Comparison of ENCODE assay signal across 7 mouse cellular contexts in the genomic region with DNA sequence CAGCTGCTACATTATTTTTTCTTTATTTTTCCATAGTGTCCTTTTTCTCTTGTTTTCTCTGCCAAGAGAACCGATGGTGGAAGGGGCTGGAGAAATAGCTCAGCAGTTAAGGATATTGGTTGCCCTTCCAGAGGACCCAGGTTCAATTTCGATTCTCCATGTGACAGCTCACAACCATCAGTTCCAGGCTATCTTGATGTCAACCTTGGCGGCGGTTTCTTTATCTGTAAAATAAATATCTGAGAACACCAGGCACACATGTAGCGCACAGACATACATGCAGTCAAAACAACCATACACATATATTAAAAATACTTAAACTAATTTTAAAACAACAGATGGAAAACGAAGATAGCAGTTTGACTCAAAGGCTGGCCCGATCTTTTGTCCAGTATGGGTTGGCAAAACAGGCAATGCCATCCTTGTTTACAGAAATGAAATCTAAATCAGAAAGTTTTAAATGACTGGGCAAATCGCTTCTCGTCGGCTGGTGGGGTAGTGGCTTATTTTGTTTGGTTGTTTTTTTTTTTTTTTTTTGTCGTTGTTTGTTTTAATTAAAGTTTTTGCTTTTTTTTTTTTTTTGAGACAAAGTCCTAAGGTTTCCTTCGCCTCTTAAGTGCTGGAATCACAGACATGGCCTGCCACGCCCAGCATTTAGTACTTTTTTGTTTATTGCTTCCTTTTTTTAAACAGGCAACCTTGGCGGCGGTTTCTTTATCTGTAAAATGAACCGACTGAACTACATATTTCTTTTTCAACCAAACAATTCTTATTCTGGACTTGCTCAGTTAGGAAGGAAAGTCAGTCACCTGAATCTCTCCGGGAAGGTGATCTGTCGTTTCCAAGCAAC. TPM values are rescaled to one million over a fixed set of nuclear protein-coding genes. Genes with fewer than 3 reads are reported as not detected.
DNase-seq lines count a peak whose midpoint lies in the region; ATAC-seq and TF ChIP-seq lines count a peak whose summit lies in the region.

No protein-coding gene starts in this region.

- TF ChIP-seq CTCF in C2C12 (IDR thresholded peaks at IDR 0.05; ENCODE audit: control insufficient read depth, insufficient read depth, insufficient read length), result no peak

- peak overlapping the region; percentile 87 for H3K9ac ChIP-seq in forebrain, embryonic 15.5 days (replicated peaks)
- H3K9ac ChIP-seq in liver, embryonic 16.5 days (ENCODE audit: low read depth, low read length), result no peak overlapping the region; the same call in 1 of the 2 replicates

- peaks cover 19% of the 10 kb centered on the region for H3K79me2 ChIP-seq in C2C12 (ENCODE audit: control insufficient read depth, insufficient read depth)

- DNase-seq in CD4-positive, CD25-positive, alpha-beta regulatory T cell, adult 2 months (ENCODE audit: low read depth, low spot score), result peak; percentile 14
- DNase-seq in frontal cortex, adult 2 months (ENCODE audit: extremely low spot score in 1 of 2, low spot score in 1 of 2), result no peak
- no peak for DNase-seq in cerebellum, postnatal 10 days
- DNase-seq in spleen, adult 18-20 months, result no peak

- H3ac ChIP-seq in C2C12 (ENCODE audit: control insufficient read depth, insufficient read length, low read depth), result no peak overlapping the region

- H3K27me3 ChIP-seq in C2C12 (ENCODE audit: control insufficient read depth, insufficient read depth, insufficient read length), result no peaks in the 10 kb centered on the region
- no peaks in the 10 kb centered on the region for H3K27me3 ChIP-seq in forebrain, embryonic 15.5 days
- no peaks in the 10 kb centered on the region for H3K27me3 ChIP-seq in liver, embryonic 16.5 days (ENCODE audit: control insufficient read depth, insufficient read depth, low read depth, low read length)

- peaks cover 8% of the 10 kb centered on the region for H3K79me3 ChIP-seq in C2C12 (ENCODE audit: low read depth)

- H3K9me3 ChIP-seq in forebrain, embryonic 15.5 days, result no peaks in the 10 kb centered on the region
- no peaks in the 10 kb centered on the region for H3K9me3 ChIP-seq in liver, embryonic 16.5 days (replicated peaks; ENCODE audit: control insufficient read depth, low read length)

- H3K4me3 ChIP-seq in C2C12 (ENCODE audit: insufficient read depth, poor library complexity, severe bottlenecking), result peak overlapping the region; percentile 97
- peak overlapping the region; percentile 84 for H3K4me3 ChIP-seq in forebrain, embryonic 15.5 days
- H3K4me3 ChIP-seq in liver, embryonic 16.5 days (ENCODE audit: low read depth, low read length), result peak overlapping the region; percentile 80

- 46% methylated on average over 18 of the region's 18 CpGs for WGBS in forebrain, embryonic 15.5 days
- 18% methylated on average over 18 of the region's 18 CpGs for WGBS in liver, embryonic 16.5 days (ENCODE audit: insufficient replicate concordance)

- peak overlapping the region; percentile 84 for H3K27ac ChIP-seq in forebrain, embryonic 15.5 days (replicated peaks)
- H3K27ac ChIP-seq in liver, embryonic 16.5 days (ENCODE audit: low read length), result peak overlapping the region; percentile 83

- H3K4me2 ChIP-seq in forebrain, embryonic 15.5 days (replicated peaks), result peak overlapping the region; percentile 92
- peak overlapping the region; percentile 92 for H3K4me2 ChIP-seq in liver, embryonic 16.5 days (ENCODE audit: low read depth, low read length)

- no peak for ATAC-seq in forebrain, embryonic 15.5 days (replicated peaks)
- peak; percentile 37; the same call in 1 of the 2 replicates for ATAC-seq in liver, embryonic 16.5 days (ENCODE audit: low read depth)

- no peaks in the 10 kb centered on the region for H3K36me3 ChIP-seq in C2C12 (ENCODE audit: control insufficient read depth, insufficient read depth)
- no peaks in the 10 kb centered on the region for H3K36me3 ChIP-seq in forebrain, embryonic 15.5 days
- no peaks in the 10 kb centered on the region for H3K36me3 ChIP-seq in liver, embryonic 16.5 days (ENCODE audit: control insufficient read depth, insufficient read depth)

- H3K4me1 ChIP-seq in forebrain, embryonic 15.5 days, result peaks cover 14% of the 10 kb centered on the region
- H3K4me1 ChIP-seq in liver, embryonic 16.5 days (ENCODE audit: control insufficient read depth, low read depth, low read length), result peaks cover 16% of the 10 kb centered on the region

TF ChIP-seq in C2C12, 6 proteins besides CTCF, POLR2A, EP300 and RAD21:
- TF ChIP-seq MYOD1 (IDR thresholded peaks at IDR 0.05; ENCODE audit: control insufficient read depth, insufficient read length, low read depth), result no peak
- TF ChIP-seq CEBPB (IDR thresholded peaks at IDR 0.05; ENCODE audit: low read depth), result no peak
- TF ChIP-seq USF1 (IDR thresholded peaks at IDR 0.05; ENCODE audit: low read depth), result no peak
- TF ChIP-seq MYOG (IDR thresholded peaks at IDR 0.05; ENCODE audit: control insufficient read depth, extremely low read depth, insufficient read length), result no peak
- TF ChIP-seq FOSL1 (IDR thresholded peaks at IDR 0.05; ENCODE audit: insufficient read depth, low read length, poor library complexity, severe bottlenecking), result no peak
- TF ChIP-seq MAX (IDR thresholded peaks at IDR 0.05), result no peak

RNA-seq across cellular contexts. Expression of gene Taco1, which starts 0.6 kb away (rescaled TPM):
- polyA plus RNA-seq in C2C12 (2012; fragmentation: generic; extraction: Trizol), result 15.8 TPM
- 7.2 and 7.3 TPM in 2 replicates for polyA plus RNA-seq in forebrain, embryonic 15.5 days (2015; fragmentation: Nextera tagmentation; extraction: Ambion mirVana)
- polyA plus RNA-seq in liver, embryonic 16.5 days (2015; fragmentation: Nextera tagmentation; extraction: Ambion mirVana), result 5.6 and 6.4 TPM in 2 replicates
- polyA plus RNA-seq in frontal cortex, adult 2 months (2012; rRNA removed), result 13.2 and 14.6 TPM in 2 replicates

RNA-seq across cellular contexts. Expression of gene Map3k3, which starts 19.1 kb away (rescaled TPM):
- polyA plus RNA-seq in C2C12 (2012; fragmentation: generic; extraction: Trizol), result 23.1 TPM
- polyA plus RNA-seq in forebrain, embryonic 15.5 days (2015; fragmentation: Nextera tagmentation; extraction: Ambion mirVana), result 14.2 TPM in 2 replicates
- 2.4 and 3.6 TPM in 2 replicates for polyA plus RNA-seq in liver, embryonic 16.5 days (2015; fragmentation: Nextera tagmentation; extraction: Ambion mirVana)
- polyA plus RNA-seq in frontal cortex, adult 2 months (2012; rRNA removed), result 30.0 and 32.2 TPM in 2 replicates

RNA-seq across cellular contexts. Expression of gene Dcaf7, which starts 28.6 kb away (rescaled TPM):
- 35.2 TPM for polyA plus RNA-seq in C2C12 (2012; fragmentation: generic; extraction: Trizol)
- polyA plus RNA-seq in forebrain, embryonic 15.5 days (2015; fragmentation: Nextera tagmentation; extraction: Ambion mirVana), result 118 and 120 TPM in 2 replicates
- 25.1 and 27.5 TPM in 2 replicates for polyA plus RNA-seq in liver, embryonic 16.5 days (2015; fragmentation: Nextera tagmentation; extraction: Ambion mirVana)
- 127 and 132 TPM in 2 replicates for polyA plus RNA-seq in frontal cortex, adult 2 months (2012; rRNA removed)

RNA-seq across cellular contexts. Expression of gene Kcnh6, which starts 57.4 kb away (rescaled TPM):
- polyA plus RNA-seq in C2C12 (2012; fragmentation: generic; extraction: Trizol), result not detected
- polyA plus RNA-seq in forebrain, embryonic 15.5 days (2015; fragmentation: Nextera tagmentation; extraction: Ambion mirVana), result 0.57 and 0.59 TPM in 2 replicates
- polyA plus RNA-seq in liver, embryonic 16.5 days (2015; fragmentation: Nextera tagmentation; extraction: Ambion mirVana), result 0.05 and 0.08 TPM in 2 replicates
- 4.5 and 4.6 TPM in 2 replicates for polyA plus RNA-seq in frontal cortex, adult 2 months (2012; rRNA removed)
